Mouse (Mus musculus) kidney, embryonic 16.5 days (tissue): ENCODE measurements around the gene Dync1i2. TPM values are rescaled to one million over a fixed set of nuclear protein-coding genes. Genes with fewer than 3 reads are reported as not detected.

Source experiments
- ATAC-seq: fragments of 200-750 bp; cut with Nextera tagmentation; 2 replicates; pipeline ENCODE4 v1.8.0; 2017; ENCODE audit warnings: moderate TSS enrichment; ENCODE audit not compliant: low FRiP score, low TSS enrichment
- H3K27ac ChIP-seq: fragments of 300-500 bp; sonication (generic); 2 replicates; pipeline ENCODE4 v1.5.1; 2014; ENCODE audit warnings: low read length
- H3K27me3 ChIP-seq: fragments of 300-500 bp; sonication (generic); 2 replicates; pipeline ENCODE4 v1.6.1; 2014; ENCODE audit warnings: low read length, control low read depth, mixed read lengths; ENCODE audit not compliant: insufficient read depth
- H3K36me3 ChIP-seq: fragments of 300-500 bp; sonication (generic); 2 replicates; pipeline ENCODE4 v1.6.1; 2014; ENCODE audit warnings: low read length, control low read depth, mixed read lengths; ENCODE audit not compliant: insufficient read depth
- H3K4me1 ChIP-seq: fragments of 300-500 bp; sonication (generic); 2 replicates; pipeline ENCODE4 v1.6.1; 2014; ENCODE audit warnings: low read length, control low read depth, mixed read lengths; ENCODE audit not compliant: insufficient read depth
- H3K4me2 ChIP-seq: fragments of 300-500 bp; sonication (generic); replicated peaks from 2 replicates; pipeline ENCODE4 v1.6.1; 2014; ENCODE audit warnings: low read depth, low read length
- H3K4me3 ChIP-seq: fragments of 300-500 bp; sonication (generic); 2 replicates; pipeline ENCODE4 v1.5.1; 2014; ENCODE audit warnings: mild to moderate bottlenecking, low read length
- H3K9ac ChIP-seq: fragments of 300-500 bp; sonication (generic); replicated peaks from 2 replicates; pipeline ENCODE4 v1.6.1; 2014; ENCODE audit warnings: low read length
- H3K9me3 ChIP-seq: fragments of 300-500 bp; sonication (generic); 2 replicates; pipeline ENCODE4 v1.6.1; 2016; ENCODE audit warnings: low read length, control low read depth
- WGBS: fragments of 180-500 bp; shearing (Covaris S2); extraction: QIAGEN DNeasy Blood & Tissue Kit; methylation state at CpG from one replicate; pipeline ENCODE4 v1.1.7; 2014; 5-methylcytosine and 5-hydroxymethylcytosine counted together
- polyA plus RNA-seq: library from polyadenylated mRNA; unstranded; fragments of >200 nt; fragmentation: Nextera tagmentation; extraction: Ambion mirVana; gene quantifications from 2 replicates; pipeline ENCODE4 v1.2.1, GENCODE M21; 2015

Dync1i2 gene
- polyA plus RNA-seq, 1 experiment from 2014 or later, result 76.1 TPM

- Histone ChIP-seq H3K4me1 (no peaks in the 10 kb centered on the region), H3K4me3 (no peak overlapping the region), H3K4me2 (no peak overlapping the region), H3K9ac (no peak overlapping the region), H3K9me3 (no peaks in the 10 kb centered on the region), H3K27ac (no peak overlapping the region), H3K36me3 (peaks cover 48% of the 10 kb centered on the region), H3K27me3 (no peaks in the 10 kb centered on the region)
- 71% methylated on average over 5 of the region's 5 CpGs for WGBS
- no peak for ATAC-seq
These were observed 39.3 kb downstream of the Dync1i2 start for GRCm38 (mm10) chr2:71250841-71251240.

DNA sequence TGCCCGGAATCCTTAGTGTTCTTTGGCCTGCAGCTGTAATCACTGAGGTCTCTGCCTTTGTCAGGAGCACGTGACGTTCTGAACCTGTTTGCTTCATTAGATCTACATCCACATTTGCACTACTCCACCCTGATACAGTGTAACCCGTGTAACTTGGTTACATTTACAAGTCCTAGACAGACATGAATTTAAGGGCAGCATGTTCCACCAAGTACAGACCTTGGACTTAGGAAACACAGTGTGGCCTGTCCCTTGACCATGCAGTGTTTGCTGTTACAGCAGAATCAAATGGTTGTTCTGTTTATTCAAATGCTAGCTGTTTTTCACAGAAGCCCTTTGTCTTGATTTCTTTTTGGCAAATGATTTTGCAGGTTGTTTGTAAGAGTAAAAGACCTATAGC lies 43.3 kb downstream of the Dync1i2 start:
- H3K4me3 ChIP-seq, result no peak overlapping the region
- H3K27ac ChIP-seq, result no peak overlapping the region
- WGBS, result 87% methylated on average over 4 of the region's 4 CpGs
- H3K36me3 ChIP-seq, result peaks cover 58% of the 10 kb centered on the region
- H3K9ac ChIP-seq, result no peak overlapping the region
- no peaks in the 10 kb centered on the region for H3K27me3 ChIP-seq
- H3K4me1 ChIP-seq, result no peaks in the 10 kb centered on the region
- H3K4me2 ChIP-seq, result no peak overlapping the region
- ATAC-seq, result no peak
- H3K9me3 ChIP-seq, result no peaks in the 10 kb centered on the region

DNA sequence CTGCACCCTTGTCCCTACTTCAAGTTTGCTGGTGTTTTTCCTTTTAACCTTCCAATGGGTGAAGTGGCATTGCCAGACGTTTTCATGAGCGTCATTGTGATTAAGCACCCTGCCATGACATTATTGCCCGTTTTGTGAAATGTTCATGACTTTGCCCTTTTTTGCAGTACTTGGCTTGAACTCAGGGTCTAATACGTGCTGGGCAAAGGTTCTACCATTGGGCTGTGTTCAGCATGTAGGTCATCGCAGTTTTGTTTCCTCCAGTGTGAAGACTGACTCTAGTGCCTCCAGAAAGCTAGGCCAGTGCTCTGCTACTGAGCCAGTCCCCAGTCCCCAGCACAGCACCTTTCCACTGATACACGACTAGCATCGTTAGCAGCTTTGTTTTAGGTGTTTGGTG lies 45.1 kb downstream of the Dync1i2 start:
- Histone ChIP-seq H3K27ac (no peak overlapping the region), H3K9me3 (no peaks in the 10 kb centered on the region), H3K27me3 (no peaks in the 10 kb centered on the region), H3K9ac (no peak overlapping the region), H3K4me2 (no peak overlapping the region), H3K36me3 (peaks cover 53% of the 10 kb centered on the region), H3K4me3 (no peak overlapping the region), H3K4me1 (no peaks in the 10 kb centered on the region)
- no peak for ATAC-seq
- WGBS, result 79% methylated on average over 7 of the region's 7 CpGs

DNA sequence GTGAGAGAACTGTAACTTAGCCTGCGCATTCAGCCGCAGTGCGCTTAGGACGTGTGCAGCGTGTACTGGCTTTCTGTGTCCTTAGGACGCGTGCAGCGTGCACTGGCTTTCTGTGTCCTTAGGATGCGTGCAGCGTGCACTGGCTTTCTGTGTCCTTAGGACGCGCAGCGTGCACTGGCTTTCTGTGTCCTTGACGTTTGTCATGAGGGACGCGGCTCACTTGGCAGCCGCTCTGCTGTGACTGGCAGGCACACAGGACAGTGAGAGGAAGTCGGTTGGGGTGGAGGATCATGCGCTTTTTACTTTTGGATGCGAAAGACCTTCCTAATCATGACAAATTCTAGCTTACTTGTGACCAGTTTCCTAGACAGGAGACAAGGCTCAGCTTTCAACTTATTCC lies 53.1 kb downstream of the Dync1i2 start:
- ATAC-seq, result no peak
- WGBS, result 70% methylated on average over 20 of the region's 20 CpGs
- no peaks in the 10 kb centered on the region for H3K27me3 ChIP-seq
- no peak overlapping the region for H3K4me3 ChIP-seq
- H3K27ac ChIP-seq, result no peak overlapping the region
- H3K9me3 ChIP-seq, result no peaks in the 10 kb centered on the region
- no peak overlapping the region for H3K9ac ChIP-seq
- no peak overlapping the region for H3K4me2 ChIP-seq
- H3K36me3 ChIP-seq, result peaks cover 33% of the 10 kb centered on the region
- no peaks in the 10 kb centered on the region for H3K4me1 ChIP-seq

GRCm38 (mm10) chr2:71268691-71269090 lies 57.2 kb downstream of the Dync1i2 start:
- no peak for ATAC-seq
- H3K27me3 ChIP-seq, result no peaks in the 10 kb centered on the region
- H3K36me3 ChIP-seq, result peaks cover 13% of the 10 kb centered on the region
- H3K9me3 ChIP-seq, result no peaks in the 10 kb centered on the region
- no peak overlapping the region for H3K4me2 ChIP-seq
- no peak overlapping the region for H3K4me3 ChIP-seq
- H3K9ac ChIP-seq, result no peak overlapping the region
- H3K4me1 ChIP-seq, result peaks cover 1% of the 10 kb centered on the region; the same call in 1 of the 2 replicates
- WGBS, result 93% methylated on average over 8 of the region's 8 CpGs
- no peak overlapping the region for H3K27ac ChIP-seq

GRCm38 (mm10) chr2:71269332-71269731 lies 57.8 kb downstream of the Dync1i2 start:
- H3K27ac ChIP-seq, result no peak overlapping the region
- no peak overlapping the region for H3K4me2 ChIP-seq
- 28% methylated on average over 1 of the region's 1 CpGs for WGBS
- H3K9ac ChIP-seq, result no peak overlapping the region
- H3K4me1 ChIP-seq, result peaks cover 4% of the 10 kb centered on the region; the same call in 1 of the 2 replicates
- no peaks in the 10 kb centered on the region for H3K27me3 ChIP-seq
- ATAC-seq, result no peak
- peaks cover 13% of the 10 kb centered on the region for H3K36me3 ChIP-seq
- no peak overlapping the region for H3K4me3 ChIP-seq
- H3K9me3 ChIP-seq, result no peaks in the 10 kb centered on the region

- H3K9me3 ChIP-seq, result no peaks in the 10 kb centered on the region
- no peak for ATAC-seq
- H3K36me3 ChIP-seq, result peaks cover 13% of the 10 kb centered on the region
- no peak overlapping the region for H3K9ac ChIP-seq
- 63% methylated on average over 4 of the region's 4 CpGs for WGBS
- no peak overlapping the region for H3K4me3 ChIP-seq
- H3K27me3 ChIP-seq, result no peaks in the 10 kb centered on the region
- no peak overlapping the region for H3K27ac ChIP-seq
- peaks cover 4% of the 10 kb centered on the region; the same call in 1 of the 2 replicates for H3K4me1 ChIP-seq
- no peak overlapping the region for H3K4me2 ChIP-seq
These were observed 58.6 kb downstream of the Dync1i2 start for GRCm38 (mm10) chr2:71270085-71270484.

DNA sequence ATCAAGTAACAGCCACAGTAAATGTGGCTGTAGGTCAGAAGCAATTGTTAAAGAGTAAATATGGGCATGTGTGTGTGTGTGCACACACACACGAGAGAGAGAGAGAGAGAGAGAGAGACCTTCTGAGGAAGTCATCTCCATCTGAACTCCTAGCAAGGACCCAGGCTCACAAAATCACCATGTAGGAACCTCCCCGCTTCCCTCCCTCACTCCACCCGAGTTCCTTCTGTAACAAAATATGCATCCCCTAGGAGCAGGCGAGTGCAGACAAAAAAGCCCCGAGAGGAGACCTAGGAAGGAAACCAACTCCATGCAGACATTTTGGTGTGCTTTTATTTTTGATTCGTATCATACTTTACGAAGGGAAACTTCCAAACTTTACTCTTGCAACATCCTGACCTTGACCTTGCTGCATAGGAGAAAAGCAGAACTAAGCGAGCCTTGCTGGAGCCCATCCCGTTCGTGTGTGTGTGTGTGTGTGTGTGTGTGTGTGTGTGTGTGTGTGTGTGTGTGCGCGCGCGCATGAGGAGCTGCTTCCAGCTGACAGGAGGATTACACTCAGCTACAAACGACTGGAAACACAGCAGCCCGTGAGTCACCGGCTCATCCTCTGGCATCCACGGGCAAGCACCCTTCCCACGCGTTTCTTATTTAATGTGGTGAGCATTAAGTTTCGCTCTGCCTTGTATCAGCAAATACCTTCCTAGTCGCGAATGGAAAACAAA lies 62.6 kb downstream of the Dync1i2 start:
- peak overlapping the region; percentile 30 for H3K4me3 ChIP-seq
- H3K4me1 ChIP-seq, result peaks cover 8% of the 10 kb centered on the region; the same call in 1 of the 2 replicates
- H3K27ac ChIP-seq, result peak overlapping the region; percentile 59
- no peaks in the 10 kb centered on the region for H3K27me3 ChIP-seq
- H3K9me3 ChIP-seq, result no peaks in the 10 kb centered on the region
- peak; percentile 63; the same call in 1 of the 2 replicates for ATAC-seq
- peak overlapping the region; percentile 42 for H3K4me2 ChIP-seq
- WGBS, result 29% methylated on average over 23 of the region's 23 CpGs
- 0 out of 2 replicates have a peak, but pooled peaks cover 11% of the 10 kb centered on the region for H3K36me3 ChIP-seq
- H3K9ac ChIP-seq, result 0 out of 2 replicates have a peak overlapping the region, but pooled peaks have one; percentile 7

- Histone ChIP-seq H3K9me3 (no peaks in the 10 kb centered on the region), H3K4me1 (peaks cover 12% of the 10 kb centered on the region; the same call in 1 of the 2 replicates), H3K4me2 (no peak overlapping the region), H3K4me3 (no peak overlapping the region), H3K36me3 (peaks cover 11% of the 10 kb centered on the region; the same call in 1 of the 2 replicates), H3K27me3 (no peaks in the 10 kb centered on the region), H3K9ac (no peak overlapping the region), H3K27ac (no peak overlapping the region)
- 84% methylated on average over 7 of the region's 7 CpGs for WGBS
- no peak for ATAC-seq
These were observed 64.2 kb downstream of the Dync1i2 start for GRCm38 (mm10) chr2:71275734-71276133.
